10 mouse cellular contexts compared by ENCODE assay signal in genomic region chr17:56957763-56958429, GRCm38 (mm10). TPM values are rescaled to one million over a fixed set of nuclear protein-coding genes. Genes with fewer than 3 reads are reported as not detected.
DNase-seq lines count a peak whose midpoint lies in the region; ATAC-seq and TF ChIP-seq lines count a peak whose summit lies in the region.
"Had no signal": no experiment of that assay in that cellular context is flagged by ENCODE, and none has a peak within 500 bp of the region (broad histone marks: within the 10 kb centered on the region; RNA-seq: fewer than 3 reads in every experiment).

No protein-coding gene starts in this region.

- H3K9ac ChIP-seq in kidney, postnatal 0 days (ENCODE audit: low read depth, low read length) = no peak overlapping the region
- no peak overlapping the region for H3K9ac ChIP-seq in liver, postnatal 0 days (replicated peaks)
- no peak overlapping the region for H3K9ac ChIP-seq in stomach, embryonic 14.5 days (replicated peaks; ENCODE audit: low read depth, low read length)
- no peak overlapping the region for H3K9ac ChIP-seq in hindbrain, embryonic 13.5 days
- H3K9ac ChIP-seq: embryonic facial prominence, embryonic 13.5 days; neural tube, embryonic 12.5 days had no signal

- DNase-seq in kidney, postnatal 0 days (ENCODE audit: low spot score) = peak; percentile 4
- no peak for DNase-seq in kidney, adult 18-20 months
- DNase-seq in c-Kit-positive CD71-negative TER-119-negative erythroid progenitor cells, embryonic 14.5 days (ENCODE audit: low read depth) = peak; percentile 79
- peak; percentile 85 for DNase-seq in liver, postnatal 0 days
- no peak for DNase-seq in left cerebral cortex, adult 18-20 months (ENCODE audit: low spot score in 2 of 2)
- DNase-seq in left cerebral cortex, postnatal 10 days (ENCODE audit: extremely low spot score in 1 of 2, low spot score in 2 of 2) = no peak

- no peaks in the 10 kb centered on the region for H3K27me3 ChIP-seq in kidney, postnatal 0 days (ENCODE audit: insufficient read depth, low read length)
- no peaks in the 10 kb centered on the region for H3K27me3 ChIP-seq in liver, postnatal 0 days (ENCODE audit: insufficient read depth, low read length)
- H3K27me3 ChIP-seq in stomach, embryonic 14.5 days (ENCODE audit: control insufficient read depth, insufficient read depth, low read length) = no peaks in the 10 kb centered on the region
- 0 out of 2 replicates have a peak, but pooled peaks cover 1% of the 10 kb centered on the region for H3K27me3 ChIP-seq in hindbrain, embryonic 13.5 days
- H3K27me3 ChIP-seq: embryonic facial prominence, embryonic 13.5 days; neural tube, embryonic 12.5 days had no signal

- no peaks in the 10 kb centered on the region for H3K4me1 ChIP-seq in kidney, postnatal 0 days (replicated peaks; ENCODE audit: insufficient read depth, low read length)
- peaks cover 12% of the 10 kb centered on the region for H3K4me1 ChIP-seq in liver, postnatal 0 days (ENCODE audit: insufficient read depth)
- no peaks in the 10 kb centered on the region for H3K4me1 ChIP-seq in stomach, embryonic 14.5 days (ENCODE audit: control insufficient read depth, insufficient read depth, low read length)
- no peaks in the 10 kb centered on the region for H3K4me1 ChIP-seq in hindbrain, embryonic 13.5 days (replicated peaks)
- H3K4me1 ChIP-seq: neural tube, embryonic 12.5 days had no signal

- 31% methylated on average over 11 of the region's 11 CpGs for WGBS in kidney, postnatal 0 days
- 16% methylated on average over 11 of the region's 11 CpGs for WGBS in liver, postnatal 0 days (ENCODE audit: insufficient replicate concordance)
- WGBS in stomach, embryonic 14.5 days = 24% methylated on average over 11 of the region's 11 CpGs
- WGBS in hindbrain, embryonic 13.5 days = 34% methylated on average over 11 of the region's 11 CpGs

- intact Hi-C loops in left cerebral cortex, postnatal 10 days (cut with DNase I) = no loop called here

- ATAC-seq in kidney, postnatal 0 days (replicated peaks; ENCODE audit: low FRiP score, low read depth) = no peak
- peak; percentile 95 for ATAC-seq in liver, postnatal 0 days
- ATAC-seq in stomach, embryonic 14.5 days (ENCODE audit: insufficient number of reproducible peaks, insufficient read depth, low FRiP score, low read depth) = peak; percentile 69; the same call in 1 of the 2 replicates
- ATAC-seq in hindbrain, embryonic 13.5 days (ENCODE audit: low FRiP score) = no peak

- no peak overlapping the region for H3K4me2 ChIP-seq in kidney, postnatal 0 days (ENCODE audit: low read length)
- peak overlapping the region; percentile 22 for H3K4me2 ChIP-seq in liver, postnatal 0 days (ENCODE audit: low read depth, low read length)
- no peak overlapping the region for H3K4me2 ChIP-seq in stomach, embryonic 14.5 days (replicated peaks; ENCODE audit: low read depth, low read length)
- H3K4me2 ChIP-seq in hindbrain, embryonic 13.5 days = no peak overlapping the region
- H3K4me2 ChIP-seq: embryonic facial prominence, embryonic 13.5 days; neural tube, embryonic 12.5 days had no signal

- TF ChIP-seq CTCF in kidney, postnatal 0 days (IDR thresholded peaks at IDR 0.05; ENCODE audit: low read depth) = peak; percentile 36; the same call in 1 of the 2 replicates
- TF ChIP-seq CTCF in liver, postnatal 0 days (IDR thresholded peaks at IDR 0.05; ENCODE audit: low read depth) = peak; percentile 43

- no peak overlapping the region for H3K4me3 ChIP-seq in kidney, postnatal 0 days (replicated peaks; ENCODE audit: low read depth, low read length)
- H3K4me3 ChIP-seq in liver, postnatal 0 days (ENCODE audit: low read depth, low read length) = no peak overlapping the region
- H3K4me3 ChIP-seq in stomach, embryonic 14.5 days (ENCODE audit: low read depth, low read length) = no peak overlapping the region
- H3K4me3 ChIP-seq in hindbrain, embryonic 13.5 days = no peak overlapping the region
- H3K4me3 ChIP-seq: embryonic facial prominence, embryonic 13.5 days; neural tube, embryonic 12.5 days had no signal

- no peak overlapping the region for H3K27ac ChIP-seq in kidney, postnatal 0 days
- H3K27ac ChIP-seq in liver, postnatal 0 days (ENCODE audit: low read depth) = peak overlapping the region; percentile 36
- H3K27ac ChIP-seq in stomach, embryonic 14.5 days (ENCODE audit: low read length) = no peak overlapping the region
- no peak overlapping the region for H3K27ac ChIP-seq in hindbrain, embryonic 13.5 days
- H3K27ac ChIP-seq: embryonic facial prominence, embryonic 13.5 days; neural tube, embryonic 12.5 days had no signal

- no peaks in the 10 kb centered on the region for H3K9me3 ChIP-seq in kidney, postnatal 0 days (replicated peaks; ENCODE audit: low read length)
- no peaks in the 10 kb centered on the region for H3K9me3 ChIP-seq in liver, postnatal 0 days (ENCODE audit: low read length)
- H3K9me3 ChIP-seq in stomach, embryonic 14.5 days (ENCODE audit: control insufficient read depth, low read depth, low read length) = no peaks in the 10 kb centered on the region
- no peaks in the 10 kb centered on the region for H3K9me3 ChIP-seq in hindbrain, embryonic 13.5 days
- H3K9me3 ChIP-seq: embryonic facial prominence, embryonic 13.5 days; neural tube, embryonic 12.5 days had no signal

- H3K36me3 ChIP-seq in kidney, postnatal 0 days (ENCODE audit: insufficient read depth, low read length) = no peaks in the 10 kb centered on the region
- no peaks in the 10 kb centered on the region for H3K36me3 ChIP-seq in liver, postnatal 0 days (replicated peaks; ENCODE audit: insufficient read depth, low read length)
- no peaks in the 10 kb centered on the region for H3K36me3 ChIP-seq in stomach, embryonic 14.5 days (ENCODE audit: control insufficient read depth, insufficient read depth, low read length)
- H3K36me3 ChIP-seq in hindbrain, embryonic 13.5 days = no peaks in the 10 kb centered on the region
- H3K36me3 ChIP-seq: embryonic facial prominence, embryonic 13.5 days; neural tube, embryonic 12.5 days had no signal

- no peak for TF ChIP-seq EP300 in liver, postnatal 0 days (IDR thresholded peaks at IDR 0.05; ENCODE audit: low read depth)

RNA-seq across cellular contexts. Expression of gene Mllt1, which starts 22.7 kb away (rescaled TPM):
- polyA plus RNA-seq in kidney, postnatal 0 days (2015; fragmentation: Nextera tagmentation; extraction: Ambion mirVana) = 27.4 and 29.1 TPM in 2 replicates
- polyA plus RNA-seq in liver, postnatal 0 days (2015; fragmentation: Nextera tagmentation; extraction: Ambion mirVana) = 4.6 and 4.8 TPM in 2 replicates
- 26.8 and 29.6 TPM in 2 replicates for polyA plus RNA-seq in stomach, embryonic 14.5 days (2014; fragmentation: Nextera tagmentation; extraction: Ambion mirVana)
- 10 to 100 TPM; 86.7 to 95.8 TPM for total RNA-seq in left cerebral cortex, adult 18-20 months (2021)
- polyA plus RNA-seq in hindbrain, embryonic 13.5 days (2015; fragmentation: Nextera tagmentation; extraction: Ambion mirVana) = 75.1 and 77.5 TPM in 2 replicates
- 10 to 100 TPM; 66.2 to 78.3 TPM for total RNA-seq in left cerebral cortex, postnatal 10 days (2021)

RNA-seq across cellular contexts. Expression of gene Acer1, which starts 24.0 kb away (rescaled TPM):
- not detected in 2 replicates for polyA plus RNA-seq in kidney, postnatal 0 days (2015; fragmentation: Nextera tagmentation; extraction: Ambion mirVana)
- polyA plus RNA-seq in liver, postnatal 0 days (2015; fragmentation: Nextera tagmentation; extraction: Ambion mirVana) = not detected in 2 replicates
- not detected in 2 replicates for polyA plus RNA-seq in stomach, embryonic 14.5 days (2014; fragmentation: Nextera tagmentation; extraction: Ambion mirVana)
- total RNA-seq in left cerebral cortex, adult 18-20 months (2021) = not detected
- not detected in 2 replicates for polyA plus RNA-seq in hindbrain, embryonic 13.5 days (2015; fragmentation: Nextera tagmentation; extraction: Ambion mirVana)
- total RNA-seq in left cerebral cortex, postnatal 10 days (2021) = not detected
- polyA plus RNA-seq: neural tube, embryonic 12.5 days had no signal

RNA-seq across cellular contexts. Expression of gene Clpp, which starts 32.2 kb away (rescaled TPM):
- 145 and 149 TPM in 2 replicates for polyA plus RNA-seq in kidney, postnatal 0 days (2015; fragmentation: Nextera tagmentation; extraction: Ambion mirVana)
- 68.2 and 71.3 TPM in 2 replicates for polyA plus RNA-seq in liver, postnatal 0 days (2015; fragmentation: Nextera tagmentation; extraction: Ambion mirVana)
- polyA plus RNA-seq in stomach, embryonic 14.5 days (2014; fragmentation: Nextera tagmentation; extraction: Ambion mirVana) = 146 and 164 TPM in 2 replicates
- 10 to 100 TPM; 63.8 to 67.7 TPM for total RNA-seq in left cerebral cortex, adult 18-20 months (2021)
- polyA plus RNA-seq in hindbrain, embryonic 13.5 days (2015; fragmentation: Nextera tagmentation; extraction: Ambion mirVana) = 163 and 175 TPM in 2 replicates
- total RNA-seq in left cerebral cortex, postnatal 10 days (2021) = 10 to 100 TPM; 51.0 to 52.6 TPM

RNA-seq across cellular contexts. Expression of gene Alkbh7, which starts 39.2 kb away (rescaled TPM):
- polyA plus RNA-seq in kidney, postnatal 0 days (2015; fragmentation: Nextera tagmentation; extraction: Ambion mirVana) = 61.2 and 65.7 TPM in 2 replicates
- 22.9 and 23.9 TPM in 2 replicates for polyA plus RNA-seq in liver, postnatal 0 days (2015; fragmentation: Nextera tagmentation; extraction: Ambion mirVana)
- 41.8 and 43.7 TPM in 2 replicates for polyA plus RNA-seq in stomach, embryonic 14.5 days (2014; fragmentation: Nextera tagmentation; extraction: Ambion mirVana)
- 10 to 100 TPM; 26.1 to 28.1 TPM for total RNA-seq in left cerebral cortex, adult 18-20 months (2021)
- 41.9 and 46.0 TPM in 2 replicates for polyA plus RNA-seq in hindbrain, embryonic 13.5 days (2015; fragmentation: Nextera tagmentation; extraction: Ambion mirVana)
- total RNA-seq in left cerebral cortex, postnatal 10 days (2021) = 10 to 100 TPM; 25.7 to 30.4 TPM

RNA-seq across cellular contexts. Expression of gene Pspn, which starts 41.9 kb away (rescaled TPM):
- polyA plus RNA-seq in kidney, postnatal 0 days (2015; fragmentation: Nextera tagmentation; extraction: Ambion mirVana) = 0.55 TPM in 1 of 2 replicates, not detected in the other
- not detected in 2 replicates for polyA plus RNA-seq in liver, postnatal 0 days (2015; fragmentation: Nextera tagmentation; extraction: Ambion mirVana)
- 0.83 and 1.0 TPM in 2 replicates for polyA plus RNA-seq in stomach, embryonic 14.5 days (2014; fragmentation: Nextera tagmentation; extraction: Ambion mirVana)
- under 1 TPM in 1 of 2 experiments, not detected in 1; 0.82 TPM for total RNA-seq in left cerebral cortex, adult 18-20 months (2021)
- 0.79 and 1.1 TPM in 2 replicates for polyA plus RNA-seq in hindbrain, embryonic 13.5 days (2015; fragmentation: Nextera tagmentation; extraction: Ambion mirVana)
- total RNA-seq in left cerebral cortex, postnatal 10 days (2021) = not detected
- polyA plus RNA-seq: embryonic facial prominence, embryonic 13.5 days; neural tube, embryonic 12.5 days had no signal

Comparison
In these comparisons a context has a peak if more than half of its experiments do, and no peak if none do; other contexts are left out.
1. DNase-seq: peak in kidney, postnatal 0 days (single experiment), c-Kit-positive CD71-negative TER-119-negative erythroid progenitor cells, embryonic 14.5 days (single experiment) and liver, postnatal 0 days (single experiment); none in kidney, adult 18-20 months (single experiment), left cerebral cortex, adult 18-20 months (0 of 2) and left cerebral cortex, postnatal 10 days (0 of 2).
2. ATAC-seq: peak in liver, postnatal 0 days (single experiment) and stomach, embryonic 14.5 days (single experiment); none in kidney, postnatal 0 days (single experiment) and hindbrain, embryonic 13.5 days (single experiment).